Mouse (Mus musculus) urinary bladder, postnatal 36 days (tissue): ENCODE measurements at regions not wholly inside any gene's neighbourhood (a gene's known extent, or its start where the extent isn't known, plus 50 kb on each side); places are given as distances from the start of the nearest gene placed in this dataset.
A peak's percentile ranks its signal among the peaks of the same experiment; 100 is the strongest.

ENCODE experiments used
- DNase-seq, 2 experiments: peaks; one replicate each; pipeline ENCODE4 v3.0.0; 2022; ENCODE audit warnings: low spot score in 2 of 2, mixed read lengths in 1 of 2

- no peak for DNase-seq
Observed at GRCm38 (mm10) chr6:84436716-84437115, 157.0 kb downstream of the Cyp26b1 start.

GRCm38 (mm10) chr6:84434532-84434931 lies 159.2 kb downstream of the Cyp26b1 start:
- DNase-seq = peak in 1 of 2 experiments; percentile 50

GRCm38 (mm10) chr6:84431622-84431955 lies 162.1 kb downstream of the Cyp26b1 start:
- DNase-seq = no peak

GRCm38 (mm10) chr6:84430925-84431621 lies 162.6 kb downstream of the Cyp26b1 start:
- DNase-seq = no peak

GRCm38 (mm10) chr6:84430146-84430545 lies 163.6 kb downstream of the Cyp26b1 start:
- no peak for DNase-seq

GRCm38 (mm10) chr6:84429247-84429646 lies 164.5 kb downstream of the Cyp26b1 start:
- DNase-seq = no peak

- peak in 1 of 2 experiments; percentile 23 for DNase-seq
Observed at GRCm38 (mm10) chr6:84426691-84427090, 167.0 kb downstream of the Cyp26b1 start.

- DNase-seq = no peak
Observed at GRCm38 (mm10) chr6:84425823-84426222, 167.9 kb downstream of the Cyp26b1 start.

GRCm38 (mm10) chr6:84422946-84423345 lies 170.8 kb downstream of the Cyp26b1 start:
- DNase-seq = no peak

- DNase-seq = no peak
Observed at GRCm38 (mm10) chr6:84419691-84420090, 174.0 kb downstream of the Cyp26b1 start.

GRCm38 (mm10) chr6:84419281-84419680 lies 174.4 kb downstream of the Cyp26b1 start:
- no peak for DNase-seq

- no peak for DNase-seq
Observed at GRCm38 (mm10) chr6:84416992-84417636, 176.6 kb downstream of the Cyp26b1 start.

GRCm38 (mm10) chr6:84414400-84414799 lies 179.3 kb downstream of the Cyp26b1 start:
- DNase-seq = no peak

GRCm38 (mm10) chr6:84409863-84410513 lies 183.7 kb downstream of the Cyp26b1 start:
- DNase-seq = no peak

- DNase-seq = no peak
Observed at GRCm38 (mm10) chr6:84408513-84408912, 185.2 kb downstream of the Cyp26b1 start.

- peak; percentile 30 to 37 for DNase-seq
Observed at GRCm38 (mm10) chr6:84407773-84408172, 185.9 kb downstream of the Cyp26b1 start.

- DNase-seq = no peak
Observed at GRCm38 (mm10) chr6:84404695-84405094, 189.0 kb downstream of the Cyp26b1 start.

- DNase-seq = no peak
Observed at GRCm38 (mm10) chr6:84402431-84402830, 191.3 kb downstream of the Cyp26b1 start.

- no peak for DNase-seq
Observed at GRCm38 (mm10) chr6:84394496-84395090, 199.1 kb downstream of the Cyp26b1 start.

- DNase-seq = no peak
Observed at GRCm38 (mm10) chr6:84393519-84394231, 200.0 kb downstream of the Cyp26b1 start.

GRCm38 (mm10) chr6:84392752-84393511 lies 200.8 kb downstream of the Cyp26b1 start:
- no peak for DNase-seq
